Mouse (Mus musculus) limb, embryonic 13.5 days (tissue): ENCODE results near the gene Il23r. TPM values are rescaled to one million over a fixed set of nuclear protein-coding genes. Genes with fewer than 3 reads are reported as not detected.

Experiments used
- ATAC-seq: fragments of 200-750 bp; cut with Nextera tagmentation; 2 replicates; pipeline ENCODE4 v1.8.0; 2017; ENCODE audit warnings: low read depth, moderate number of reproducible peaks, moderate TSS enrichment; ENCODE audit not compliant: low FRiP score
- H3K27ac ChIP-seq: fragments of 300-500 bp; sonication (generic); 2 replicates; pipeline ENCODE4 v1.5.1; 2015; ENCODE audit warnings: inconsistent platforms, mild to moderate bottlenecking, moderate library complexity
- H3K27me3 ChIP-seq: fragments of 300-500 bp; sonication (generic); 2 replicates; pipeline ENCODE4 v1.6.1; 2015; ENCODE audit warnings: mild to moderate bottlenecking, inconsistent platforms
- H3K36me3 ChIP-seq: fragments of 300-500 bp; sonication (generic); 2 replicates; pipeline ENCODE4 v1.6.1; 2015; ENCODE audit warnings: inconsistent platforms, mild to moderate bottlenecking, moderate library complexity
- H3K4me1 ChIP-seq: fragments of 300-500 bp; sonication (generic); 2 replicates; pipeline ENCODE4 v1.6.1; 2015; ENCODE audit warnings: inconsistent platforms
- H3K4me2 ChIP-seq: fragments of 300-500 bp; sonication (generic); replicated peaks from 2 replicates; pipeline ENCODE4 v1.6.1; 2015; ENCODE audit warnings: inconsistent platforms, mild to moderate bottlenecking, moderate library complexity
- H3K4me3 ChIP-seq: fragments of 300-500 bp; sonication (generic); 2 replicates; pipeline ENCODE4 v1.5.1; 2015; ENCODE audit warnings: moderate library complexity, mild to moderate bottlenecking, inconsistent platforms
- H3K9ac ChIP-seq: fragments of 300-500 bp; sonication (generic); 2 replicates; pipeline ENCODE4 v1.6.1; 2015; ENCODE audit warnings: mild to moderate bottlenecking, inconsistent platforms
- H3K9me3 ChIP-seq: fragments of 300-500 bp; sonication (generic); 2 replicates; pipeline ENCODE4 v1.6.1; 2016; ENCODE audit warnings: inconsistent platforms
- WGBS: fragments of 180-500 bp; shearing (Covaris S2); methylation state at CpG from one replicate; pipeline ENCODE4 v1.1.7; 2015; 5-methylcytosine and 5-hydroxymethylcytosine counted together
- polyA plus RNA-seq: library from polyadenylated mRNA; unstranded; fragments of >200 nt; fragmentation: Nextera tagmentation; extraction: Ambion mirVana; gene quantifications from 2 replicates; pipeline ENCODE4 v1.2.1, GENCODE M21; 2015

The Il23r gene
- polyA plus RNA-seq, 1 experiment from 2014 or later: not detected

GRCm38 (mm10) chr6:67471242-67471641, 20.4 kb downstream of the Il23r start:
- WGBS: 9% methylated on average over 1 of the region's 1 CpGs
- Histone ChIP-seq H3K4me2 (no peak overlapping the region), H3K4me3 (no peak overlapping the region), H3K4me1 (no peaks in the 10 kb centered on the region), H3K9ac (no peak overlapping the region), H3K27ac (no peak overlapping the region), H3K9me3 (no peaks in the 10 kb centered on the region), H3K27me3 (peaks cover 20% of the 10 kb centered on the region), H3K36me3 (no peaks in the 10 kb centered on the region)
- ATAC-seq: no peak

DNA sequence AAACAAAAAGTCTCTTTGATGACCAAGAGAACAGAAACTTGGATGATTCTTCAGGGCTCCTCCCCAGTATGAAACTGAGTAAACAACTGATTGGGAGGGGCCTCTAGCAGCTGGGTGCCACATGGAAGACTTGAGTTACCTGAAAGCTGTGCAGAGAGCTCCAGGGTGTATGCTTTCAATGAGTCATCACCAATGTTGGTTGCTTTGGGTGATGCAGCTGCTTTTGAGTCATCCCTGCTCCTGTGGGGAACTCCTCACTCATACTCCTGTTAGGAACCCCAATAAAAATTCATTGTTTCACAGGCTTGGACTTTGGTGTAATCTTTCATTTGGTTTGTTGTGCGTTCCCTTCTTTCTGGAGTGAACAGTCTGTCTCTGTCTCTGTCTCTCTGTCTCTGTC, 32.2 kb downstream of the Il23r start:
- no peak for ATAC-seq
- Histone ChIP-seq H3K36me3 (no peaks in the 10 kb centered on the region), H3K9me3 (no peaks in the 10 kb centered on the region), H3K9ac (no peak overlapping the region), H3K27me3 (no peaks in the 10 kb centered on the region), H3K4me3 (no peak overlapping the region), H3K27ac (no peak overlapping the region), H3K4me1 (no peaks in the 10 kb centered on the region), H3K4me2 (no peak overlapping the region)
- WGBS: 93% methylated on average over 1 of the region's 1 CpGs

DNA sequence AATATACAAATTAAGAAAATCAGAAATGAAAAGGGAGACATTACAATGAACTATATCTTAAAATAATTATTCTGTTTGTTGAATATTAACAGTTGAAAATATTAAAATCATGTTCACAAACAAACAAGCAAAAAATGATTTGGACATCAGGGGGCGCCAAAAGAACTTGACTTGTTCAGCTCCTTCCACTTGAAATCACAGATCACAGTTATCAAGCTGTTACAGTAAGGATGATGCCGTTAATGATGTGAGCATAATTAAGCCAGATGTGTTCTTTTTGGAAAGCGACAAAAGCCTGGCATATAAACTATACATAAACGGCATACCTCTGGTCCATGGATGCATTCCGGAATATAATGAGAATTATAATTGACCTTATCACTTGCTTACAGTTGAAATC, 40.3 kb downstream of the Il23r start:
- Histone ChIP-seq H3K4me2 (no peak overlapping the region), H3K4me1 (no peaks in the 10 kb centered on the region), H3K4me3 (no peak overlapping the region), H3K27me3 (no peaks in the 10 kb centered on the region), H3K9ac (no peak overlapping the region), H3K36me3 (no peaks in the 10 kb centered on the region), H3K9me3 (no peaks in the 10 kb centered on the region), H3K27ac (no peak overlapping the region)
- ATAC-seq: no peak
- 55% methylated on average over 5 of the region's 5 CpGs for WGBS

DNA sequence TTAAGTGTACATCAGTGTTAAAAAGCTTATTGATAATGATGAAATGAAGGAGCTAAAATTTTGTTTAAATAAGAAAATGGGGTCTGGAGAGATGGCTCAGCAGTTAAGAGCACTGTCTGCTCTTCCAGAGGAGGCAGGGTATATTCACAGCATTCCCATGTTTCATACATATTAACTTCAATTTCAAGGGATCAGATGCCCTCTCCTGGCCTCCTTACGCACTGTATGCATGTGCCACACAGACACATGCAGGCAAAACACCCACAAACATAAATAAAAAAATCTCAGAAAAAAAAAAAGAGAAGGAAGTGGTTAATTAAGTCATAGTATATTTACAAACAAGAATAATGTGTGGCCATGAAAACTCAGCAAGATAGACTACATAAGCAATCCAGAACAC, 45.8 kb downstream of the Il23r start:
- Histone ChIP-seq H3K36me3 (no peaks in the 10 kb centered on the region), H3K27me3 (no peaks in the 10 kb centered on the region), H3K4me2 (no peak overlapping the region), H3K9me3 (no peaks in the 10 kb centered on the region), H3K27ac (no peak overlapping the region), H3K4me1 (no peaks in the 10 kb centered on the region), H3K4me3 (no peak overlapping the region), H3K9ac (no peak overlapping the region)
- 91% methylated on average over 1 of the region's 1 CpGs for WGBS
- ATAC-seq: no peak

DNA sequence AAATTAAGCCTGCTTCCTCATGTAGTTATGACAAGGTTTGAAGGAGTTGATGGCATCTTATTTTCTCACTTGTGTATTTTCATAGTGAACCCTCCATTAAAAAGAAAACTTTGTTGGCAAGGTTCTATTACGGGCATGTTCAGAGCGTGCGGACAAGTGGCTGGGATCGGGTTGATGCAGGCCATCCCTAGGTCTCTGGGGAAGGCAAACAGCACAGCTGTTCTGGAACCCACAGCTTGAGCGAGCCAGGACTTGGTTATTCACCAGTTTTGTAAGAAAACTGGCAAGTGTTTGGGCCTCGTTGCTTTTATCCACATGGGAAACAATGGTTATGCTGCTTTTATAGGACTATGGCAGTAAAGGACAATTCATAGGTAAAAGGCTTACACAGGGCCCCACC, 48.5 kb downstream of the Il23r start:
- Histone ChIP-seq H3K9ac (no peak overlapping the region), H3K4me3 (no peak overlapping the region), H3K4me1 (no peaks in the 10 kb centered on the region), H3K9me3 (no peaks in the 10 kb centered on the region), H3K27me3 (no peaks in the 10 kb centered on the region), H3K36me3 (no peaks in the 10 kb centered on the region), H3K4me2 (no peak overlapping the region), H3K27ac (no peak overlapping the region)
- no peak for ATAC-seq
- 85% methylated on average over 6 of the region's 6 CpGs for WGBS

DNA sequence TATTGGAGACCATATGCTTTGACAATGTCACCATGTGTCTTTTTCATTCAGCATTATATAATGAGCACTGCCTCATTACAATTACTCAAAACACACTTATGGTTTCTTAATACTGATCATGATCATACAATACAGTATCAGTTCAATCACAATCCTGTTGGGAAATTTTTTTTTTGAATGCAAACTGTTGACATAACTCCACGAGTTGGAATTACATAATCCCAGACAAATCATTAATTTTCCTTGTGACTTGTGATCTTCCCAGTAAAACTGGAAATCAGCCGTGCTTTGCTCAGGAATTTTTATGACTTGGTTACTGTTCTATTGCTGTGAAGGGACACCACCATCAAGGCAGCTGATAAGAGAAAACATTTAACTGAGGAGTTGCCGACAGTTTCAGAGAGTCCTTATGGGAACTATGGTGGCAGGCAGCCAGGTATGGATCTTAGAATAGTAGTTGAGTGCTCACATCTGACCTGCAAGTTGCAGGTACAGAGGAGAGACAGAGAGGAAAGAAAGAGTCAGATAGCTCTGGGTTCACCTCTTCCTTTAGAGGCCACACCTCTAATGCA, 53.8 kb downstream of the Il23r start:
- no peak for ATAC-seq
- WGBS: 44% methylated on average over 3 of the region's 3 CpGs

GRCm38 (mm10) chr6:67437028-67437427, 54.6 kb downstream of the Il23r start:
- H3K9me3 ChIP-seq: no peaks in the 10 kb centered on the region
- H3K27me3 ChIP-seq: no peaks in the 10 kb centered on the region
- no peak for ATAC-seq
- no peaks in the 10 kb centered on the region for H3K4me1 ChIP-seq
- no peak overlapping the region for H3K27ac ChIP-seq
- H3K36me3 ChIP-seq: no peaks in the 10 kb centered on the region
- H3K9ac ChIP-seq: no peak overlapping the region
- no peak overlapping the region for H3K4me3 ChIP-seq
- no peak overlapping the region for H3K4me2 ChIP-seq

More for the DNA sequence above, 53.8 kb downstream of the Il23r start:
- Histone ChIP-seq H3K9me3 (no peaks in the 10 kb centered on the region), H3K4me3 (no peak overlapping the region), H3K36me3 (no peaks in the 10 kb centered on the region), H3K27ac (no peak overlapping the region), H3K9ac (no peak overlapping the region), H3K4me1 (no peaks in the 10 kb centered on the region), H3K4me2 (no peak overlapping the region), H3K27me3 (no peaks in the 10 kb centered on the region)

GRCm38 (mm10) chr6:67436295-67436694, 55.4 kb downstream of the Il23r start:
- Histone ChIP-seq H3K9me3 (no peaks in the 10 kb centered on the region), H3K36me3 (no peaks in the 10 kb centered on the region), H3K4me1 (no peaks in the 10 kb centered on the region), H3K27me3 (no peaks in the 10 kb centered on the region), H3K4me3 (no peak overlapping the region), H3K4me2 (no peak overlapping the region), H3K9ac (no peak overlapping the region), H3K27ac (no peak overlapping the region)
- ATAC-seq: no peak
- WGBS: 76% methylated on average over 2 of the region's 2 CpGs

DNA sequence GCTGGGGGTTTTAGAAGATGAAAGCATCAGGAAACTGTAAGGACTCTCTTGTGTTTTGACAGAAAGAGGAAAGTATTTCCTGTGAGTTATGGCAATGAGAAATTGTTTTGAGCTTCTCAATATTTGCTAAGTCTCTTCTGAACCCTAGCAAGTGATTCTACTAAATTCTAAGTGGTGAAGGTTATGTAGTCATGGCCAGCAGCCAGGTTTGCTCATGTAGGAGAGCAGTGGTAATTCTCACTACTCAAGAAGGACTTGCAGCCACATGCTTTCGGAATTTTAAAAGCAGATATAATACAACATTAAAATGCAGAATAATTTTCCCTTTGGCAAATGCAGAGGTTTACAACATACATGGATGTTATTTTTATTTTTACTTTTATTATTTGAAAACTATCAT, 55.9 kb downstream of the Il23r start:
- H3K9me3 ChIP-seq: no peaks in the 10 kb centered on the region
- no peak overlapping the region for H3K9ac ChIP-seq
- no peak for ATAC-seq
- WGBS: 60% methylated on average over 1 of the region's 1 CpGs
- no peaks in the 10 kb centered on the region for H3K27me3 ChIP-seq
- no peak overlapping the region for H3K4me3 ChIP-seq
- no peaks in the 10 kb centered on the region for H3K4me1 ChIP-seq
- H3K36me3 ChIP-seq: no peaks in the 10 kb centered on the region
- no peak overlapping the region for H3K4me2 ChIP-seq
- H3K27ac ChIP-seq: no peak overlapping the region

DNA sequence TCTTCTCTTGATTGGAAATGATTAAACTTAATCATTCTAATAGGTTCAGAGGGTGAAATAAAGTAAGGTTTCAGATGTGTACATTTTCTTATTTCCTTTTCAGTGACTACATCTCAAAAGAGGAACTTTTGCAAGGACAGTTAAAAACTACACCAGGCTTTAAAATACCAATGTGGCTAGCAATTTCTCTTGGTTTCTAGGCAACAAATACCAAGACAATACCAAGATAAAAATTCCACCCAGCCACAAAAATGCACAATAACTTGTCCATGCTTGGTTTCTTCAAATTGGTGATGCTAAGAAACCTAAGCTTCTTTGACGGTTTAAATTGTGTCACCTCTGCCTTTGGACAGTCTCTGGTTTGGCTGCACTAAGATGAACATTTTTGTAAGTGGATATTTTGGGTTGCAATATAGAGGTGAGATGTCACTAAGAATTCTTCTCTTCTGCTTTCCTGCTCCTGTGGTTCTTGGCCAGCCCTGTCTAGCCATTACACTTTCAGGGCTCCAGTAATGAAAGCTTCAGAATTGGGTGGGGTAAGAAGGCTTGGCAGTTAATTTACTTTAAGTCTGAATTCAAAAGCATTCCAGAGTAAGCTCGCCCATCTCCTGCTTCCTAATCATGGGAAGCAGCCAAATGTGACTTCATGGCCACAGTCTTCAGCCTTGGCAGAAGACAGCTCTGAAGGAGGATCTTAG, 56.8 kb downstream of the Il23r start:
- Histone ChIP-seq H3K4me1 (no peaks in the 10 kb centered on the region), H3K27me3 (no peaks in the 10 kb centered on the region)

GRCm38 (mm10) chr6:67431808-67432207, 59.8 kb downstream of the Il23r start:
- Histone ChIP-seq H3K9me3 (no peaks in the 10 kb centered on the region), H3K27me3 (no peaks in the 10 kb centered on the region), H3K4me1 (no peaks in the 10 kb centered on the region), H3K4me2 (no peak overlapping the region), H3K9ac (no peak overlapping the region), H3K36me3 (no peaks in the 10 kb centered on the region), H3K4me3 (no peak overlapping the region), H3K27ac (no peak overlapping the region)
- WGBS: 78% methylated on average over 3 of the region's 3 CpGs
- ATAC-seq: no peak

More for the DNA sequence above, 56.8 kb downstream of the Il23r start:
- Histone ChIP-seq H3K36me3 (no peaks in the 10 kb centered on the region), H3K9me3 (no peaks in the 10 kb centered on the region), H3K9ac (no peak overlapping the region), H3K27ac (no peak overlapping the region), H3K4me2 (no peak overlapping the region), H3K4me3 (no peak overlapping the region)
- 57% methylated on average over 2 of the region's 2 CpGs for WGBS
- ATAC-seq: no peak

- no peak overlapping the region for H3K27ac ChIP-seq
- no peaks in the 10 kb centered on the region for H3K9me3 ChIP-seq
- 80% methylated on average over 5 of the region's 5 CpGs for WGBS
- ATAC-seq: no peak
- H3K36me3 ChIP-seq: no peaks in the 10 kb centered on the region
- H3K4me2 ChIP-seq: no peak overlapping the region
- H3K9ac ChIP-seq: no peak overlapping the region
- no peaks in the 10 kb centered on the region for H3K27me3 ChIP-seq
- no peak overlapping the region for H3K4me3 ChIP-seq
- no peaks in the 10 kb centered on the region for H3K4me1 ChIP-seq
Measured at GRCm38 (mm10) chr6:67421761-67422160, 69.9 kb downstream of the Il23r start.

GRCm38 (mm10) chr6:67416557-67416956, 75.1 kb downstream of the Il23r start:
- Histone ChIP-seq H3K9ac (no peak overlapping the region), H3K27me3 (no peaks in the 10 kb centered on the region)

More at GRCm38 (mm10) chr6:67416557-67416956, 75.1 kb downstream of the Il23r start:
- H3K4me1 ChIP-seq: no peaks in the 10 kb centered on the region
- no peaks in the 10 kb centered on the region for H3K9me3 ChIP-seq
- no peak overlapping the region for H3K27ac ChIP-seq
- ATAC-seq: no peak
- 86% methylated on average over 3 of the region's 3 CpGs for WGBS
- H3K4me2 ChIP-seq: no peak overlapping the region
- H3K36me3 ChIP-seq: no peaks in the 10 kb centered on the region
- no peak overlapping the region for H3K4me3 ChIP-seq
